Mouse (Mus musculus): ENCODE measurements around the gene Alb. TPM values are rescaled to one million over a fixed set of nuclear protein-coding genes. Genes with fewer than 3 reads are reported as not detected.

Alb gene
- polyA plus RNA-seq, 1 experiment = not detected

DNA sequence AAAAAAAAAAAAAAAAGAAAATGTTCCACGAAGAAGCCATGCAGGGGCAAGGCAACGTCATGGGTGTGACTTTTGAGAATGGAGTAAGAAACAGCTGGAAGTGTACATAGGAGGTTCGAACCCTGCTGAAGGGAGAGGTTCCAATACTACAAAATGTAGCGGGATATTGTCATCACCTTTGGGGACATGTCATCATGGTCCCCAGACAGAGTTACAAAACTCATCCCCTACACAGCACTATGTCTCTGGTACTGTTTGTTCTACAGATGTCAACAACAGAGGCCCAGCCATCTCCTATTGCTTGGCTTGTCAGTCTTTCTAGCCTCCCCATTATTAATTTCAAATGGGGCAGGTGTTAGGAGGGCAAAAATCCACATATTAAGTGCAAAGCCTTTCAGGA lies 13.2 kb downstream of the Alb start:
- H3K4me1 ChIP-seq (ENCODE audit: control insufficient read depth, insufficient read depth, insufficient read length, low read length) = no peaks in the 10 kb centered on the region
- no peak for TF ChIP-seq POLR2A (IDR thresholded peaks at IDR 0.05; ENCODE audit: low read depth, low read length)
- TF ChIP-seq CTCF (IDR thresholded peaks at IDR 0.05; ENCODE audit: extremely low read depth, insufficient read length, insufficient replicate concordance, low read depth, low read length) = no peak

DNA sequence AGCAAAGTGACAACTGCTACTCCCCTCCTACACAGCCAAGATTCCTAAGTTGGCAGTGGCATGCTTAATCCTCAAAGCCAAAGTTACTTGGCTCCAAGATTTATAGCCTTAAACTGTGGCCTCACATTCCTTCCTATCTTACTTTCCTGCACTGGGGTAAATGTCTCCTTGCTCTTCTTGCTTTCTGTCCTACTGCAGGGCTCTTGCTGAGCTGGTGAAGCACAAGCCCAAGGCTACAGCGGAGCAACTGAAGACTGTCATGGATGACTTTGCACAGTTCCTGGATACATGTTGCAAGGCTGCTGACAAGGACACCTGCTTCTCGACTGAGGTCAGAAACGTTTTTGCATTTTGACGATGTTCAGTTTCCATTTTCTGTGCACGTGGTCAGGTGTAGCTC lies 13.7 kb downstream of the Alb start:
- no peak overlapping the region for H3K27ac ChIP-seq (ENCODE audit: insufficient read depth, low read depth, low read length)
- TF ChIP-seq POLR2A (IDR thresholded peaks at IDR 0.05; ENCODE audit: low read depth, low read length) (no peak), CTCF (IDR thresholded peaks at IDR 0.05; ENCODE audit: extremely low read depth, insufficient read length, insufficient replicate concordance, low read depth, low read length) (no peak)

More for the DNA sequence above, 13.2 kb downstream of the Alb start:
- 83% methylated on average over 4 of the region's 4 CpGs for WGBS
- Histone ChIP-seq H3K4me3 (ENCODE audit: low read depth, low read length) (no peak overlapping the region), H3K27ac (ENCODE audit: insufficient read depth, low read depth, low read length) (no peak overlapping the region), H3K27me3 (ENCODE audit: control insufficient read depth, insufficient read depth, low read length) (no peaks in the 10 kb centered on the region), H3K36me3 (ENCODE audit: control insufficient read depth, insufficient read depth, low read length) (no peaks in the 10 kb centered on the region)

DNA sequence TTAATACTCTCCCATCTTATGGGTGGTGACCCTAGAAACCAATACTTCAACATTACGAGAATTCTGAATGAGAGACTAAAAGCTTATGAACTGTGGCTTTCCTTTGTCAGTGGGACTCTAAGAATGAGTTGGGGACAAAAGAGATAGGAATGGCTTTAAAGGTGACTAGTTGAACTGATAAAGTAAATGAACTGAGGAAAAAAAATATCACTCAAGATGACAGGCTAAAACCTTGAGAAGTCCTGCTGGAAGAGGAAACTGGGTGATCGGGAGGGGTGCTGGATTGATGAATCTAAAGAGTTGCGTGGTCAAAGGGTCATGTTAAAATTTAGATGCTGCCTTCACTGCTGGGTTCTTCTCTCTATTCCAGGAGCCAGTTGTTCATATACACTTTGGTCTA lies 16.0 kb downstream of the Alb start:
- WGBS = 88% methylated on average over 3 of the region's 3 CpGs
- Histone ChIP-seq H3K27me3 (ENCODE audit: control insufficient read depth, insufficient read depth, low read length) (no peaks in the 10 kb centered on the region), H3K27ac (ENCODE audit: insufficient read depth, low read depth, low read length) (no peak overlapping the region), H3K4me3 (ENCODE audit: low read depth, low read length) (no peak overlapping the region), H3K36me3 (ENCODE audit: control insufficient read depth, insufficient read depth, low read length) (no peaks in the 10 kb centered on the region), H3K4me1 (ENCODE audit: control insufficient read depth, insufficient read depth, insufficient read length, low read length) (no peaks in the 10 kb centered on the region)
- no peak for TF ChIP-seq POLR2A (IDR thresholded peaks at IDR 0.05; ENCODE audit: low read depth, low read length)

More for the DNA sequence above, 13.7 kb downstream of the Alb start:
- Histone ChIP-seq H3K4me1 (ENCODE audit: control insufficient read depth, insufficient read depth, insufficient read length, low read length) (no peaks in the 10 kb centered on the region), H3K27me3 (ENCODE audit: control insufficient read depth, insufficient read depth, low read length) (no peaks in the 10 kb centered on the region), H3K36me3 (ENCODE audit: control insufficient read depth, insufficient read depth, low read length) (no peaks in the 10 kb centered on the region), H3K4me3 (ENCODE audit: low read depth, low read length) (no peak overlapping the region)
- WGBS = 81% methylated on average over 5 of the region's 5 CpGs

DNA sequence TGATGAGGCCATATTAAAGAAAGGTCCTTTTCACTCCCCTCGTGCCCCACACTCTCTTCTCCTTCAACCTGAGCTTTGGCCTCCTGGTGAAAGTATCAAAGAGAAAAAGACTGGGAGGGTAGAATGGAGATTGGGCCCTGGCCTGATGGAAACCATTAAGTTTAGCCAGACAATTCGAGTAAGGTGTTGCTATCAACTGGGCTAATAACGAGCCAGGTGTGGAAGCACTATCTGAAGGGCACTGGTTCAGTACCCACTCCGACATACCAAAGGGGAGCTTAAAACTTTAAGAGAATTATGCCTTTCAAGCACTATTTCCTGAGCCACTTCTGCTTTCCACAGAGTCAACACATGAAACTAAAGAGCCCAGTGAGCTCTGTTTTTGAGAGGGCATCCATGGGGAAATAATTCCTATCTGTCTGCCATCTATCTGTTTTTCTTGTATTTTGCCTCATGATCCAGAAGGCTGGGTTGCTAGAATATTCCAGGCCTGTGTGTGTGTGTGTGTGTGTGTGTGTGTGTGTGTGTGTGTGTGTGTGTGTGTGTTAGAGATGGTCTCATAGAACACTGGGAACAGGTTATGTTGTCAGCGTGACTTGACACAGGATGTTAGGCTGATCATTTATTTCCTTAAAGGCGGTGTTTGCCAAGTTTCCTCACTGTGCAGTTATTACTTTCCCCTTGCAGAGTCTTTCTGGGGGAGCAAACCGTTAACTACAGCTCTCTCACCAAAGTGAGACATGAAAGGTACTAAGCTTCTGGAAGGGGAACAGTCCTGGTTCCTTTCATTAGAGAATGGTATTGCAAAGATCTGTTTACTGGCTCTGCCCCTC lies 16.8 kb downstream of the Alb start:
- WGBS = 62% methylated on average over 7 of the region's 7 CpGs
- TF ChIP-seq CTCF (IDR thresholded peaks at IDR 0.05; ENCODE audit: extremely low read depth, insufficient read length, insufficient replicate concordance, low read depth, low read length) (no peak), POLR2A (IDR thresholded peaks at IDR 0.05; ENCODE audit: low read depth, low read length) (no peak)
- H3K4me3 ChIP-seq (ENCODE audit: low read depth, low read length) = no peak overlapping the region
- no peaks in the 10 kb centered on the region for H3K4me1 ChIP-seq (ENCODE audit: control insufficient read depth, insufficient read depth, insufficient read length, low read length)
- no peaks in the 10 kb centered on the region for H3K27me3 ChIP-seq (ENCODE audit: control insufficient read depth, insufficient read depth, low read length)
- H3K27ac ChIP-seq (ENCODE audit: insufficient read depth, low read depth, low read length) = no peak overlapping the region
- no peaks in the 10 kb centered on the region for H3K36me3 ChIP-seq (ENCODE audit: control insufficient read depth, insufficient read depth, low read length)

DNA sequence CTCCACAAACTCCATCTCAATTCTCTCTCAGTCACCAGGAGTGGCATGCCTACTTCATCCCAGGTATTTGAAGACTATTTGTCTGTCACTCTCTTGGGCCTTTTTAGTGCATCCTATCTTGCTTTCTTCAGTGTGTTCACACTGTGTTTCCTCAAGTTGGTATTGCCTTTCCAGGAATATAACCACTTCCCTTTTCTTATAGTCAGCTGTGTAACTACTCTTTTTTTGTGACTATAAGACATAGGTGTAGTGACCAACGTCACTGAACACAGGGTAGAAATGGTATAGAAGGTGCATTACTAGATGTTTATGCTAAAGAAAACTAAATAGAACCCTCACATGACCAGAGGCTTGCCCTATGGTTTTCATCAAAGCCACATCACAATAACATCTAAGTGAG lies 18.2 kb downstream of the Alb start:
- no peak overlapping the region for H3K27ac ChIP-seq (ENCODE audit: insufficient read depth, low read depth, low read length)
- no peaks in the 10 kb centered on the region for H3K4me1 ChIP-seq (ENCODE audit: control insufficient read depth, insufficient read depth, insufficient read length, low read length)
- H3K27me3 ChIP-seq (ENCODE audit: control insufficient read depth, insufficient read depth, low read length) = no peaks in the 10 kb centered on the region
- TF ChIP-seq CTCF (IDR thresholded peaks at IDR 0.05; ENCODE audit: extremely low read depth, insufficient read length, insufficient replicate concordance, low read depth, low read length) (no peak), POLR2A (IDR thresholded peaks at IDR 0.05; ENCODE audit: low read depth, low read length) (no peak)
- H3K4me3 ChIP-seq (ENCODE audit: low read depth, low read length) = no peak overlapping the region
- H3K36me3 ChIP-seq (ENCODE audit: control insufficient read depth, insufficient read depth, low read length) = no peaks in the 10 kb centered on the region
- 78% methylated on average over 1 of the region's 1 CpGs for WGBS

DNA sequence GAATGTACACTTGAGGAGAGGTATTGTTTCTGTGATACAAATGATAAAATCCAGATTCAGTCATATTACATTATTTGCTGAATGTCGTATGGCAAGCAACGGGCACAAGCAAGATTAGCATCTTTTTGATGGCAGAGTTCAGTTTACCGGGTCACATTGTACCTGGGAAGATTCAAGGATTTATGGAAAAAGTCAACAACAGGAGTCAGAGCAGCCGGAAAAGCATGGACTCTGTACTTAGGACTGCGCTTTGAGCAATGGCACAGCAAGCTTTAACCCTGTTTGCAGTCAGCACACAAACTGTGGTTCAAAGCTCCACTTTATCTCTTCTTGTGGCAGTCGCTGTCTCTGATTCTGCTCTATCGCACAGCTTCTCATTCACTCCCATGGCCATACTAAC lies 24.9 kb downstream of the Alb start:
- Histone ChIP-seq H3K36me3 (ENCODE audit: control insufficient read depth, insufficient read depth, low read length) (no peaks in the 10 kb centered on the region), H3K27ac (ENCODE audit: insufficient read depth, low read depth, low read length) (no peak overlapping the region), H3K4me1 (ENCODE audit: control insufficient read depth, insufficient read depth, insufficient read length, low read length) (no peaks in the 10 kb centered on the region), H3K4me3 (ENCODE audit: low read depth, low read length) (no peak overlapping the region), H3K27me3 (ENCODE audit: control insufficient read depth, insufficient read depth, low read length) (no peaks in the 10 kb centered on the region)
- TF ChIP-seq CTCF (IDR thresholded peaks at IDR 0.05; ENCODE audit: extremely low read depth, insufficient read length, insufficient replicate concordance, low read depth, low read length) (no peak), POLR2A (IDR thresholded peaks at IDR 0.05; ENCODE audit: low read depth, low read length) (no peak)
- 27% methylated on average over 7 of the region's 7 CpGs for WGBS

DNA sequence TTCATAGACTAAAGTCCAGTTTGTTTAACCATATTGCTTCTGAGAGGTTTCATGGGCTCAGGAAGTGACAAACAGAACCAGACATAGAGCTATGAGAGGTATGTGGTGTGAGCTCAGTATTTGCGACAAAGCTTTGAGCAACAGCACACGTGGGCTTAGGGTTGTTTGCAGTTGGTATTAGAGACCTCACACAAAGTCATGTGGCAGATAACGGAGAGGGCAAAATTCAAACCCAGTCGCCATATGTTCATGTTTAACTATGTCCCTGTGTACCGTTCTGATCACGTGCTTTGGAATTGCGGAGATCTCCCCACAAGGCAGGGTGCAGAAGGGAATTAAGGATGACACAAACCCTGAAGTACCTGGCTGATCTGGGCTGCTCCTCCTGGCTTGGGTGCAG lies 27.6 kb downstream of the Alb start:
- H3K4me1 ChIP-seq (ENCODE audit: control insufficient read depth, insufficient read depth, insufficient read length, low read length) = no peaks in the 10 kb centered on the region
- no peaks in the 10 kb centered on the region for H3K27me3 ChIP-seq (ENCODE audit: control insufficient read depth, insufficient read depth, low read length)
- 38% methylated on average over 7 of the region's 7 CpGs for WGBS
- no peaks in the 10 kb centered on the region for H3K36me3 ChIP-seq (ENCODE audit: control insufficient read depth, insufficient read depth, low read length)
- H3K4me3 ChIP-seq (ENCODE audit: low read depth, low read length) = no peak overlapping the region
- TF ChIP-seq POLR2A (IDR thresholded peaks at IDR 0.05; ENCODE audit: low read depth, low read length) = no peak
- no peak for TF ChIP-seq CTCF (IDR thresholded peaks at IDR 0.05; ENCODE audit: extremely low read depth, insufficient read length, insufficient replicate concordance, low read depth, low read length)
- no peak overlapping the region for H3K27ac ChIP-seq (ENCODE audit: insufficient read depth, low read depth, low read length)

Data from small intestine, adult 2 months (tissue).